Mouse (Mus musculus) adrenal gland, postnatal 4 days (tissue): ENCODE results near the gene Hbp1. TPM values are rescaled to one million over a fixed set of nuclear protein-coding genes. Genes with fewer than 3 reads are reported as not detected.

Experiments used
- DNase-seq, 2 experiments: peaks; one replicate each; pipeline ENCODE4 v3.0.0; 2021 to 2022; ENCODE audit warnings: low spot score in 2 of 2, mixed read lengths in 2 of 2
- total RNA-seq, 2 experiments: library from RNA; stranded (reverse); gene quantifications; 2 replicates each; pipeline ENCODE4 v1.2.3; 2021

Hbp1 gene
- total RNA-seq, 2 experiments from 2014 or later: 140 to 148 TPM

DNA sequence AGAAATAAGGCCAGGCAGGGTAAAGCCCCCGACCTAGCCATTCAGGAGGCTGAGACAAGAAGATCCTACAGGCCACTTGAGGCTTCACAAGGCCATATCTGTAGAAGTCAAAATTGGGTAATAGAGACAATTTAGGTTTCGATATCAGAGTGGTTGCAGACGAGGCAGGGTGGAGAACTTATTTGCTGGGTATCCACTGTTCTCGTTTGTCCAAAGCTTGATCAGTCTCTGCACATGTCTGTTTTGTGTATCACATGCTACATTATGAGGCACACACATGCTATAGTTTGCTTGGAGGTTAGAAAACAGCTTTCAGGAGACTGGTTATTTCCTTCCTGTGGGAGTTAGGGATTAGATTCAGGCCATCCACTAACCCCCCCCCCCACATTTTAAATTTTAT is 5.5 kb upstream of the Hbp1 start:
- DNase-seq: no peak

DNA sequence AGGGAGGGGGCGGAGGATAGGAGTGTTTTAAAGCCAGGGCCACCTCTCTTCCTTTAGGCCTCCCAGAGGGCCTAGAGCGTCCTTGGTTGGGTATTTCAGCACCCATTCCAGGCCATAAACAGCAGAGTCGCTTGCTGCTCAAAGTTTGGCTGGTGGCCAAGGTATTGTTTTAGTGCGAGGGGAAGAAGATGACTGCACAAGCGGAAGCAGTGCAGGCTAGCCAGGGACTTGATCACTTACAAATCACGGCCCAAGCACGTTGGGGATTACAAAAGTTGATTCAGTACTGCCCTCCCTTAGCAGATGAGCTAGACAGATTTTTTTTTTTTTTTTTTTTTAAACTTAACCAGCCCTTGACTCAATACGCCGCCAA is 310 bp upstream of the Hbp1 start:
- peak; percentile 51 to 82 for DNase-seq

DNA sequence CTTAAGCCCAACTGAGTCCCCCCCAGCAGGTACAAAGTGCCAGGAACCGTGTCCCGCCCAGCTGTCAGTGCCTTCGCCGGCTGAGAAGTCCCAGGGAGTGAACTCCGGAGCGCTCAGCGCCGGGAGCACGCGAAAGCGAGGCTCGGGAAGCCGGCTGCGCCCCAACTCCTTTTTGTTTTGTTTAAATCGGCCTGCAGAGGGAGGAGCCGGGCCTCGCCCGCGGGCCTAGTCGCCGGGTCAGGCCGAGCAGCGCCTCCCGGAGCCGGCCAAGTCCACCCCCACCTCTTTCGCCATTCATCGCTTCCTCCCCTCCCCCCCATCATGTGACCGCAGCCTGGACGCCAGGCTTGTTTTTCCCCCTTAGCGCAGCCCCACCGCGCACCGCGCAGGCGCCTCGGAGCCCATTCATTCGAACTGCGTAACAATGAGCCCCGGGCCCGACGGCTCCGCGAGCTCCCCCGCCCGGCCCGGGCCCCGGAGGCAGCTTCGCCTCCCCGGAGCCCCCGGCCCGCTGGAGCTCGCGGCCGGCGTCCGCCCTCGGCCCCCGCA is 1.1 kb downstream of the Hbp1 start:
- peak; percentile 83 to 92 for DNase-seq

DNA sequence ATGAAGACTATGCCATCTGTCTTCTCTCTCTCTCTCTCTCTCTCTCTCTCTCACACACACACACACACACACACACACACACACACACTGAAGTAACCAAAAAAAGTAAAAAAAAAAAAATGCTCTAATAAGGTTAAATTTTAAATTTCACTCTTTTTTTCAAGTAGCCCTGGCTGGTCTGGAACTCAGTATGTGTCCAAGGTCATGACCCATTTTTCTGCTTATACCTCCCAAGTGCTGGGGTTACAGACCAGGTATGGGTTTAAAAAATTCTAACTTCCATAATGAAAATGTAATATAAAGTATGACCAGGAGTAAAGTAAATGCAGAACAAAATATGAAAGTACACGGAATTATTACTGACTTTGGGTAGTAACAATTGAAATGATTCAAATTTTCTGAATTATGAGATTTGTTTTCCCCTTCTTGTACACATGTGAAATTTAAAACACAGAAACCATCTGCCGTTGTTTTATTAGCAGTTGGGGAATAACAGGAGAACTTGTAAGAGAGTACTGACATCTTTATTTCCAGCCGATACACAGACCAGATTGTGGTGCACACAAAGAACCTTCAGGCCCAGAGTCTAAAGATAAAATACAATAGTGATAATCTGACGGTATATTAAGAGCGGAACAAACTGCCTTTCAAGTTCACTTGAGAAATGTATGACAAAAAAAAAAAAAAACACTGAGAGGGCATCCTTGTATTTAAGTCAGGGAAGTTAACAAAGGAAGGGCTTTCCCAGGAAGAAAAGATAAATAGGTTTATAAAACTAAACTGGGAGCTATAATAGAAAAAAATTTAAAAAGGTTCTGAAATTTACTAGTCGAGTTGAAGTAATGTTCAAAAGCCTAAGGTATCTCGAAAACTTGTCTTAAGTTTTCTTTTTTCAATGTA is 2.0 kb downstream of the Hbp1 start:
- DNase-seq: no peak

DNA sequence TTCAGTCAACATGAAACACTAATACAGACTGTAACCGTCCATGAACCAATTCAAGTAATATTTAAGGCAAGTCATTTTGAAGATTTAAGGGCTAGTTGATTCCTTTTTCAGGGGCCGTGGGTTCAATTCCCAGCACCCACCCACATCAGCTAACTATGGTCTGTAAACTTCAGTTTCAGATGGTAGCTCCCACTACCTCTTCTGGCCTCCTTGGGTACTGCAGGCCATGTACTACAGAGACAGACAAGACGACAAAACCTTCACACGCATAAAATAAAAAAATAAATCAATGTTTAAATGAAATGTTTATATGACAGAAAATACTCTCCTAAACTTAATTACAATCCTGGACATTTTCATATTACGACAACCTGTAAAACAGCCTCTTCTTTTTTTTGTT is 2.9 kb downstream of the Hbp1 start:
- no peak for DNase-seq

DNA sequence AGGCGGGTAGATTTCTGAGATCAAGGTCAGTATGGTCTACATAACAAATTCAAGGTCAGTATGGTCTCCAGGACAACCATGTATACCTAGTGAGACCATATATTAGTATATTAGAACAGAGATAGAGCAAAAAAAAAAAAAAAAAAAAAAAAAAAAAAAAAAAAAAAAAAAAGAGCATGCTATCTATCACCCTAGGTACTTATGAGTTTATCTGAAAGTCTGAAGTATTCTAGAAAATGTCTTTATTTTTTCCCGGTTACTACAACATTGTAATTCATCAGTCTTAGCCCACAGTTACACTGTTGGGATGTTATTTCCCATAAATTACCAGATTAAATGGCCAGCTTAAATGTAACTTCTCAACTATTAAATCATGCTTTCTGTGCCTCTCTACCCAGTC is 5.9 kb downstream of the Hbp1 start:
- no peak for DNase-seq

DNA sequence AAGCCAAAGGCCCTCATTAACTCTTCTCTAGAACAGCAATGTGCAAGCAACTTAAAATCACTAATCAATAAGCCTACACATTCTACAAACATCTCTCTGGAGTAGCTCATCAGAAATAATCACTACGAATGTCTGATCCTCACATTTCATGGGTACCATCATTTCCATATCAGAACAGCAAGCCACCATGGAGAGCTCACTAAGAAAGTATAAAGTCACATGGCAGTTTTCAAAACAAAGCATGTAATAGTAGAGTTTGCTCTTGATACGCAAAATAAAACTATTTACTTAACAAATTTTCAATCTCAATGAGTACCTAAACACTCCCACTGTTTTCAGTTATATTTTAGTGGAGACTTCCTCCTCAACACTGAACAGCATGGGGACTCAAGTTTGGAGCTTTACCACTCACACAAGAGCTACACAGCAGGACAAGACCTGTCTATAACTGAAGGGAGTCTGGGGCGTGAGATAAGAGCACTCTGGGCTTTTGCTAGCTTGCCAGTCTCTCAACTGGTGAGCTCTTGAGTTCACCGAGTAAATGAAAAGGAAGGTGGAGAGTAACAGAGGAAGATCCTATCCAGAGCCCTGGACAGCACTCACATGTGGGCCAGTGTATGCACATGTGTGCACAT is 7.2 kb downstream of the Hbp1 start:
- no peak for DNase-seq

DNA sequence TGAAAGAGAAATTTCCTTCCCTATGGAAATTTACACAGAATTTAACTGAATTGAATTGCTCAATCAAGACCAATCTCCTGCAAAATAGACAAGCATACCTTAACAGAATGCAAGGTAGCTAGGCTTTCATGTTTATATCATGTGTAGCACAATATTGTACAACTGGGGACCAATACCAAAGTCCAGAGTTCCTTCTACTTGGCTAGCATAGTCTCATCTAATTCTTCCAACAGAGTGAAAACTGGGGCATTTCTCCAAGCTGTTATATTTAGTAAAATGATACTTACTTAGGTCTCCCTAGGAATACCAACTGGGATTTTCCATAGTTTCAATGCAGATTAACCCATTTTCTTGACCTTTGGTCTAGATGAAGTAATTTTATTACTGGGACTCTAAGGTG is 11.3 kb downstream of the Hbp1 start:
- DNase-seq: no peak

DNA sequence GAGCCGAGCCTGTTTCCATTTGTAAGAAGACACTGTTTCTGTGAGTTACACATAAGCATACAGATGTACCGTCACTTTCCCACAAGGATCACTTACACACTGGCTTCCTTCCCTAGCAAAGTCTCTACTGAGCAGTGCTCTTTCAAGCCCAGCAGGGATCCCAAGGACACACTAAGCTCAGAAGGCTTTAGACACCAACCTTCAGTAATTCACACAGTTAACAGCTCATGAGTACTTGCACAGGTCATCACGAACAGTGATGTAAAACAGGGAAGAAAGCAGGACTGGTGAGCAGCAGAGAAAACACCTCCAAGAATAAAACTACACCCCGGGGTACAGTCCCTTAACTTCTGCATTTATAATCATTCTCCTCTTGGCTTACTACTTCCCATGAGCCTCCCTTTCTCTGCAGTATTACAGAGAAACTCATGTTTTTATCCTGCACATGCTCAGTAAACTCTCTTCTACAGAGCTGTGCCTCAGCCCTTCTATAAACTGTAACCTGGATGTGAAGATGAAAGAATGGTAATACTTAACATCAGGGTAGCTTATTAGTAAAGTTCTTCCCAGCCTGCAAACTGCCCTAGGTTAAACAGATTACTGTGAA is 11.8 kb downstream of the Hbp1 start:
- no peak for DNase-seq

DNA sequence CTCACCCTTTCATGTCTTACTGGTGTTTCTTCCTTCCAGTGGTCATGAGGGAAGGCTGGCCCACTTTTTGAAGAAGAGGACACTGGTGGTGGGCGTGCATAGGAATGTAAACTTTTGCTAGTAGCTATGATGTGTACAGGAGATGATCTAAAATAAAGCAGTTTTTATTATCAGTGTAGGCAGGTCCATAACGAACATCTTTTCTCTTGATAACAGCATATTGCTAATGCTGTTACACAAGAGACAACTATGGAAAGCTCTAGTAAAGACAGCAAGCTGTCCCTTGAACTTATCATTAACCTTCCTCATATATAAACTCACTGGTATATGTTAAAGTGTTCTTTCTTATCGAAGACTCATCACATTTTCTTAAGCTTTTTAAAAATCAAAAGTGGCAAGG is 12.7 kb downstream of the Hbp1 start:
- DNase-seq: no peak

DNA sequence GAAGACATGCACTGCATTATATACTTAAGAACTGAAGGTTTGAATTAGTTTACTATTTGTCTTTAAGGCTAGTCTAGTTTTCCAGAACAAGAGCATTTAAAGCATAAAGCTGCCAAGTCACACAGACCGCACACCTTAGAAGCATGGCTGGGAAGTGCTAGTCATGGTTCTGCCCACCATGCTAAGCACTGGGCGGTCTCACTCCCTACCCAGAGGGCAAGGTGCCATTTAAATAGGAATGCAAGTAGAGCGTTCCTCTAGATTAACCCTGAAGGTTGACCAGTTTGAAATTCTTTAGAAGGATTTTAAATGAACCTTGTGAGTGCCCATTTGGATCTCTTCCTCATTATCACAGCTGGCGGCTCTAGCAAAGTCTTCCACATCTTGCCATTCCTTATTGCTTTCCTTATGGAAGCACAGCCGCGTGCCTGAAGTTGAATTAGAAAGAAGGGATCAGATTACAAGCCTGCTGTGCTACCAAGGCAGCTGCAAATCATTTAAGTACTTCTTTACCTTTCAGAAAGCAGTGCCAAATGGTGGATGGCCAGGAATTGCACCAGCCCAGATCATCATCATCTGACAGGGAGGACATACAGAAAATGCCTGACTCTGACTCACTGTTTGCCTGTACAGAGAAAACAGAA is 13.6 kb downstream of the Hbp1 start:
- no peak for DNase-seq

DNA sequence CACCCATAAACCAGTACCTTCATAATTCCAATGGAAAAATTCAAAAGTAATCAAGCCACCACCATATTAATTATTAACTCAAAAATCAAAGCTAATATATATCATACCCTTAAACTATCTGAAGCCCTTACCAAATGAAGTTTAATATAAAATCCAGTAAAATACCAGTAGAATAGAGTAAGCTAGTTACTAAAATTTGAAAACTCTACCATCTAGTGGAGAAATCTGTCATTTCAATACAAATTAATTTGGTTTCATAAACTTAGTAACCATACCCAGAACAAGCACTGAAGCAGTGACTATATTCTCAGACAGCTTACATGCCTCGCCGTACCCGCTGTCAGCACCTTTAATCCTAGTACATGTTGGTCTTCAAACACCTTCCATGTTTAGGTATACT is 18.5 kb downstream of the Hbp1 start:
- DNase-seq: no peak

DNA sequence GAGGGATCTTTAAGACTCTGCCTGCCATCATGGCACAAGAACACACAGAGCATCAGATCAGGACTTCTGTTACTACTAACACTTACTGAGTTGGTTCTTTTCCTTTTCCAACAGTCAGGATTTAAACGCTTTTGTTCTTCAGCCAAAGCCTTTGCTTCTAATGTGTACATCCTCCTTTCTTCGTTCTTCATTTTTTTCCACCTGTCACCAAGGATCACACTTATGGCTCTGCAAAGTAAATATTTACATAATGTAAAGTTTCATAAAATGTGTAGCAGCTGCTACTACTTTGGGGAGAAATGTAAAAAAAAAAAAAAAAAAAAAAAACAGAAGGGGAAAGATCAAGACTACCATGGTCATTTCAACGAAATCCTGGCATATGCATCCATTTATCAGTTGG is 21.8 kb downstream of the Hbp1 start:
- DNase-seq: no peak

DNA sequence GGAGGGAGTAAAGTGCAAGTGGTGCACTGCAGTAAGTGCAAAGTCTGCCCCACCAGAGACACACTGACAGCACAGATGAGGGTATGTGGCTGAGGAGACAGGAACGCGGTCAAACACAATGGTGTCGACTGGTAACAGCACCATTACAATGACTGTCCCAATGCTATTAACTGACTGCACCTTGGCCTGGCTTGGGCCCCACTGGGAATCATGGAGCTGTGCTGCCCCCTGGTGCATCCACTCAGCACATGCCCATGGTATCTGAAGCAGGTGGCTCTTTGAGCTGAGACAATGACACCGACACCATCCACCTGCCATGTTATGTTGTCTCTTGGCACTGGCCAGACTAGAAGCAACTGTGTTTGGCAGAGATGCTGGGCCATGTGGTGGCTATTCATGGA is 23.7 kb downstream of the Hbp1 start:
- DNase-seq: peak in 1 of 2 experiments; percentile 46

DNA sequence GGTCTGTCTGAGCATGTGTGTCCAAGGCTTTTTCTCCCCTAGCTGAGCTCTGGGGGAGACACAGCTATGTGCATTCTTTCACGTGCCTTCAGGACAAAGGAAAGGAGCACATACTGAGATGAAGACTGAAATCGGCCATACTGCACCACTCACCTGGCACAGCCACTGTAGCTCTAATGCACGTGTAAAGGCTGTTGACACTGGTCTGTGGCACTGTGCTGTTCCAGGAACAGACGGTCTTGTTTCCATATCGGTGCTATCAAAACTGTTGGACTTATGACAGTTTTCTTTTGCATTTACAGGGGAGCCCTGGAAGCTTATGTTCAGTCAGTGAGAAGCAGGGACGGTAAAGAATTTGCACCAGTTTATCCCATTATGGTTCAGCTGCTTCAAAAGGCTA is 25.0 kb downstream of the Hbp1 start:
- DNase-seq: no peak

DNA sequence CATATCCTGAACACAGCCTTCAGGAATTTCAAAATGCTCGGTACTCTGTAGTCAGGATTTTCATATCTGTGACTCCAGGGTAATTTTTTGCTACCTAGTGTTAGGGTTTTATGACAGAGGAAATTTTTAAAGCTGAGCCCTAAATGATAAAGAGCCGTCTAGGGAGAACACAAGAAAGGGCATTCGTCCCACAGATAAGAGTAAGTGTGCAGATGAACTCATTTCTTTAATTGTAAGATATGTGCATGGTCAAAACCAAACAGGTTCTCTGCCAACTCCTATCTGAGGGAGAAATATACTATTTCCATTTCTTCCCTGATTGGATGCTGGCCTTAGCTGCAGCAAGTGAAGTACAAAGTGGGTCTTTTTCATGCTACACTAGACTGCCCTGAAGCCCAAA is 26.2 kb downstream of the Hbp1 start:
- no peak for DNase-seq

DNA sequence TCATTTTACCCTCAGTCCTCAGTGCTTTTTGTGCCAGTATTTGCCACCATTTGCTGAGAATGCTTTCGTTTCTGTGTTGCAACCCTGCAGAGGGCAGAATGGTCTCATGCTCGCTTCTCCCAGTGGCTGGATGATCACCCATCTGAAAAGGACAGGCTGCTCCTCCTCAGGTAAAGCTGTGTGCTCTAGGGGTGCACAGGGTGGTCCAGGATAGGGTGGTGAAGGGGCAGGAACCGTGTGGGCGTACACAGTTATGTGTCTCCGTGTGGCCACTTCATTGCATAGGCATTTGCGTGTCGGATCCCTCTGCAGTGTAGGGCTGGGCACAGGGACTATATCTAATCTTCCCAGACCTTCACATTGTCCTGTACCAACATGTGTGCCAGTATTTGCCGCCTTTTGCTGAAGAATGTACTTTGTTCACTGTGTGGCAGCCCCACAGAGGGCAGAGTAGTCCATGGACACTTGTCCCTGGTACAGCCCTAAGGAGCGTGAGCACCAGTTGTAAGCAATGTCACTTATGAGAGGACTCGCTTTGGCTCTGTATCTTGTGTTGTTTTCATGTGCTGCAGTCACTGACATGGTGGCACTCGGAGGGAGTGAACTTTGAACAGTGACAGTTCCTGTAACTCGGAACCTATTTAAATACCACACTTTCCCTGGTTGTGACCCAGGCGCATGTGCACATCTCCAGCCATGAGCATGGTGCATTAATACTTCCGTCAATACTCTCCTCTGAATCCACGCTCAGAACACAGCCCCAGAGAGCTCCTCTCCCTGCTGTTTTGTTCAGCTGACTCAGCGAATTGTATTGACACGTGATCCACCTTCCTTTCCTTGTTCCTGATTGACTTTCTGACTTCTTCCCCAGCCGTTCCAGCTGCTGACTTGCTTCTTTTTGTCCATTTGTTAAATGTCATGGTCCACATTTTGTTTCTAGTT is 29.6 kb downstream of the Hbp1 start:
- DNase-seq: no peak

DNA sequence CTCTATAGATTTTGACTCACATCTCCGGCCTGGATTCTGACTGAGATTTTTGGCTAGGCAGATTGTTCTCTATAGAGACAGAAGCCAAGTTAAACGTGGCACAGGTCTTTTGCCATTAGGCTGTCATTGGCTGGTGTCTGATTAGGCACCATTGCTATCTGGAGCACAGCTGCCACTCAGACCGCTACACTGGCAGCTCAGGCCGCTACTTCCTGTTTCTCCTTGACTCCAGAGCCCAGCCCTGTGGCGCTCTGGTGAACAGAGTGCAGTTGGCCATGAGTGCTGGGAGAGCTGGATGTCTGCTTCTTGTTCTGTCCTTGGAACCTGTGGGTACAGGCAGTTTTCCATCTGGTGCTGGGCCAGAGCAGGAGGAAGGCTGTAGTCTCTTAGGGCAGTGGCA is 33.1 kb downstream of the Hbp1 start:
- DNase-seq: peak; percentile 21 to 46

DNA sequence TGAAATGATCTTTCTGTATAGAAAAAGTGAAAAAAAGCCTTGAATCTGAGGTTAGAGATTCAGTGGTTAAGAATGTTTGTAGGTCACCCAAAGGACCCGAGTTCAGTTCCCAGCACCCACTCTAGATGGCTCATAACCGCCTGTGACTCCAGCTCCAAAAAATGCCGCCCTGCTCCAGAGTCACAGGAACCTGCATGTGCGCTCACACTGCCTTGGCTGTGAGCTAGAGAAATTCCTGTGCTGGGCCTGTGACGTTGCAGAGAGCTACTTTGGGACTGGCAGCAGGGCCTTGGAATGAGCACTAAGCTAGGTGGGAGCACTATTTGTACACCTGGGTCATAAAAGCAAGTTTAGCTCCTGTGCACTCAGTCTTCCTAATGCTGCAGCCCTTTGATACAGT is 33.6 kb downstream of the Hbp1 start:
- DNase-seq: no peak

DNA sequence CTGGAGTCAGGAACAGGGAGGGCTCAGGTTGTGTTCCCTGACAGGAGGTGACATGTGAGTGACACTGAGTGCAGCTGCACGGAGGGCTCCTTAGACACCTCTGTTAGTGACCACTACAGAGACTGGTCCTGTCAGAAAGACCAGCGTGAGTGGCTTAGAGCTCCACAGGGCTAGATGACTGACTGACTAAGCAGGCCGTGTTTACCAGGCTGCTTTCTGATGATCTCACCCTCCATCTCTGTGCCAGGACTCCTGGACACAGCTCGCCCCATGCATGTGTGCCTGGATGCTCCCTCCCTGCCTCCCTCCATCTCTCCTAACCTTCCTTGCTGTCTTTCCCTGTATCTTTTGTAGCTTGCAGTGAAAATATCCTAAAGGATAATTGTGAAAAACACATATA is 36.7 kb downstream of the Hbp1 start:
- DNase-seq: no peak
